Mouse (Mus musculus) WW6 (cell line): ENCODE data around the gene Mcf2l.

Experiments used
- DNase-seq: peaks from one replicate; pipeline ENCODE4 v3.0.0-alpha.2; 2013; ENCODE audit warnings: low read depth, low spot score

Mcf2l gene

DNA sequence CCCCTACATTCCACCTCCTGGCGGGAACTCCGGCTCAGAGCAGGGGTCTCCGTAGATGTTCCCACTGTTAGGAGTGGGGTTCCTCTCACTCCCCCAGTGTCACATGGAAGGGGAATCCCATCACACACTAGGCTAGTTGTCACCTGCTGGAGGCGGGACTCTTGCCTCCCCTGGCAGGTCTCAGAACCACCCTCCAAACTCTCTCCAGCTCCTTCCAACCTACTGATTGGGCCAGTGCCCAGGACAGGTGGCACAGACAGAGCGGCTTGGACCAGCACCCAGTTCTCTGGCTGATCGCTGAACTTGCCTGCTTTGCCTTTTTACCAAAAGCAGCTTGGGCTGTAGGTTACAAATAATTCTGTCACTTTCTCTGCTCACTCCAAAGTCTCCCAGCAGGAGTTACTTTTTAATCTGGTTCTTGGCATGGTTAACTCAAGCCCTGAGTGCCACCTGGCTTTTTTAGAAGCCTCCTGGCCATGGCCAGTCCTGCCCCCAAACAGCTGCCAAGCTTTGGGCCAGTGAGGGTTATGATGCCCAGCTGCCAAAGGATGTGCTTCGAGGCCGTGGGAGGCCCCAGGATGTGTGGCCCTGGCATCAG is 687 bp downstream of the Mcf2l start:
- DNase-seq = no peak

DNA sequence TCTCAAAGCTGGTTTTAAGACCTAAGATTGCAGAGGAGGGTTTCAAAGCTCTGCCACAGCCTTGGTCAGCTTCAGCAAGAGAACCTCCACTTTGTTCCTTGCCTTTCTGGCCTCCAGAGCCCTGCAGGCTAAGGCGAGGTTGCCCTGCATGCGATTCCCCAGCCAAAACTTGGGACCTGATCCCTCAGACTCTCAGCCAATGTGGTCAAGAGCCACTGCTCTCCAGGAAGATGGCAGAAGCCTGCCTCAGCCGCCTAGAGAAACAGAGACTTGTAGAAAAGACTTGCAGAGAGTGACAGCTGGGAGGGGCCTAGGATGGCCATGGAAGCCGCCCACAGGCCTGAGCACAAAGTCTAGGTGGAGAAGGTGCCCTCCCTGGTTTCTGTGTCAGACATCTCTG is 1.4 kb downstream of the Mcf2l start:
- DNase-seq = no peak

DNA sequence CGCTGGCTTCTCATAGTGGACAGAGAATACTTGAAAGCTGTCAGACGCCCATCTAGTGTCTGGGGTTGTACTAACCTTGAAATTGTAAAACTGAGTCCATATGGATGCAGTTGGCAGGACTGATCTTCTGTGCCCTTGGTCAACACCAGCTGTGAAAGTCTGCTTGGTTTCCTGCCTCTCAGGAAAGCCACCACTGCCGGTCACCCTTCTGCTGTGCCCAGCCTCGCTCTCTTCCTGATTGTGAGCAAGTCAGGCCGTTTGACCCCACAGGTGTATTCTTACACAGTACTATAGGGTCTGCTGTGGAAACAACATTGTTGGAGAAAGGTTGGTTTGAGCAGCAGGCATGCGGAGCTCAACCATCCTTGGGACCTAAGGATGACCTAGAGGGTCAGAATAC is 3.5 kb downstream of the Mcf2l start:
- DNase-seq = no peak

DNA sequence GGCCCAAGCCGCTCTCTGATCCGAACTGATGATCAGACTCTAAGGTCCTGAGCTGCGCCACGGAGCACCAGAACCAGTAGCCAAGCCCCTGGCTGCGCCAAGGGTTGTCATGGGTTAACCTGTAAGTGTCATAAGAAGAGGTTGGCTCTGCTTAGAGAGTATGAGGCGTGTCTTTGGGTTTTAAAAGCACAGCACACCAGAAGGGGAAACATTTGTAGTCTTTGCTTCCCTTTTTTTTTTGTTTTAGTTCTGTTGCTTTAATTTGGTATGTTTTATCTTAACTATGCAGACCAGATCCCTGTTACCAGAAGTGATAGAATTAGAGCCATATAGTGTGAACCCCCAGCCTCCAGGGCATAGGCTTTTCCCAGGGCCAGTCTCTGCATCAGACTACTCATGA is 6.6 kb downstream of the Mcf2l start:
- DNase-seq = no peak

DNA sequence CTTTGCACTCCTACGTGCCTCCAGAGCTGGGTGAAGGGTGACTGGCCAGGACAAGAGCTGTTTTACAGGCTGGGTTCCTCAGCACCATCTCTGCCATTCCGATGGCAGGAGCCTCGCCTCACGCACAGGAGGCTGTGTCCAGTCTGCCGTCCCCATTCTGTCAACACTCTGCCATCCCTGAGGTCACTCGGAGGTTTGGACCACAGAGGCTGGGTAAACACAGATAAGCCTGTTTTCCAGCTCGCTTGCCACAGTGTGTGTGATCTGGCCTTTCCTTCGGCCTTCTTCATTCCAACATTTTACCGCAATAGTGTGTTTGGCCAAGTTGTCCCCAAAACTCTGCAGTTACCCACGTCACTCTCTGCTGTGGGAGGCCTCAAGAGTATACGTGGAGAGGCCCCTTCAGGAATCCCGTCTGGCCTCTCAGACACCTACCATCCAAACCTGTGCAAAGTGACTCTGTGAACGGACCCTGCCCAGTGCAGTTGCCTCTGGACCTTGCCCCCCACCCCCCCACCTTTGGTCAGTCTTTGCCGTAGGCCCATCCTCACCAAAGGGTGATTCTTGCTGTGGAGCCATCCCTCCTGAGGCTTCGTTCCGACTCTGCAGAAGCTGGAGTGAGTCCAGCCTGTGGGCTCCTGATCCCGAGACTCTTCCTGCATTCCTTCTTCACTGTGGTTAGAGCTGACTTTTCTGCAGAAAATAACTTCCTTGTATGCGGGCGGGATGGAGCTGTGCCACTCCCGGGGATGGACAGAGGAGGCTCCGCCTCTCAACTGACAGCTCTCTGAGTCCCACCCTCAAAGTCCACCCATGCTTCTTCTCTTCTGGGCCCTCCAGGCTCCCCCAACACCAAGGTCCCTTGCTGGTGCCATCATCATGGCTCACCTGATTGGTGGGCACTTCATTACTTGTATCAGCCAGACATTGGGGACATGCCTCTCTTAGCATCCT is 9.7 kb downstream of the Mcf2l start:
- no peak for DNase-seq

DNA sequence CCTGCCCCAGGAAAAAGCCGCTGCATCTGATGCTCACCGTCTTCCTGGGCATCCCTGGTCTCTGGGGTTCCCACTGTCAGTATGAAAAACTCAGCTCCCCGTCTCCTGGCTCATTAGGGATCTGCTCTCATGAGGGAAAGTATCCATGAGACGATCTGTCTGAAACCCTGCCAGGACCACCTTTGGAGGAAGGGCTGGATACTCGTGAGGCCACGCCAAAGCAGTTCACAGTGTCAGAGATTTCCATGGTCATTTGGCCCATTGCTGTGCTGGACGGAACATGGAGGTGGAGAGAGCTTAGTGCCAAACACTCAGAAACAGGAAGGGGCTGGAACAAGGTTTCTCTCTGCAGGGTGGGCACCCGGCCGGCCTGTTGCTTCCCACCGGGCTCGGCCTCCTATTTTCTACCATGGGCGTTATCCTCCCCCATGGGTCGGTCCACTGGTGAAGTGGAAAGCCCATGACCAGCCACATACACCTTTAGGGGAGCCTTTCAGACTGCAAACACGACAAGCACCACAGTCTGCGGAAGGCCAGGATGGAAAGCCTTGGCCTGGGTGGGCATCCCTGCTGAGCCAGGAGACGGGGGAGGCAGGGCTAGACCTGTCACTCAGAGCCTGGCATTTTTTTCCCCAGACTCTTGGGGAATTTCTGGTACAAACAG is 14.3 kb downstream of the Mcf2l start:
- no peak for DNase-seq

DNA sequence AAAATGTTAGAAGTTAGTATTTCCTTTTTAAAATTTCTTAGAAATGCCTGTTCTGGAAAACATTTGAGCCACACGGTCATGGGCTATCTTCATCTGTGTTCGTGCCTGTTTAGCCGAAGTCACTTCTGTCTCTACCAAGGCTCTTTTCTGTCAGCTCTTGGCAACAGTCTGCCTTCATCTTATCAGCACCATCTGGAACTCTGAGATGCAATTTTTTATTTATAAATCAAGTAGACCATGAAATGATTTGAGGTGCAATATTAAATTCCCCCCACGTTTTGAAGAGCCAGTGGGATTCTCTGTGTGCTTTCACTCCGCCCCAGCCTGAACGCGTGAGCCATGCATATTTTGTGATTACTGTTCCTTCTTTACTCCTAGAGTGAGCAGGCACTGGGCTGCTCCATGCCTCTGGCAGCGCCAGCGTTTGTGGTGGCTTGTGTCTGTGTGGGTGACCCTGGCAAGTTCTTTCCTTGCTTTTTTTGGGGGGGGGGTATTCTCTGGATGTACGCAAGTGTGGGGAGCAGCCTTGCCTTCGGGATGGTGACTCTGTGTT is 15.5 kb downstream of the Mcf2l start:
- no peak for DNase-seq

DNA sequence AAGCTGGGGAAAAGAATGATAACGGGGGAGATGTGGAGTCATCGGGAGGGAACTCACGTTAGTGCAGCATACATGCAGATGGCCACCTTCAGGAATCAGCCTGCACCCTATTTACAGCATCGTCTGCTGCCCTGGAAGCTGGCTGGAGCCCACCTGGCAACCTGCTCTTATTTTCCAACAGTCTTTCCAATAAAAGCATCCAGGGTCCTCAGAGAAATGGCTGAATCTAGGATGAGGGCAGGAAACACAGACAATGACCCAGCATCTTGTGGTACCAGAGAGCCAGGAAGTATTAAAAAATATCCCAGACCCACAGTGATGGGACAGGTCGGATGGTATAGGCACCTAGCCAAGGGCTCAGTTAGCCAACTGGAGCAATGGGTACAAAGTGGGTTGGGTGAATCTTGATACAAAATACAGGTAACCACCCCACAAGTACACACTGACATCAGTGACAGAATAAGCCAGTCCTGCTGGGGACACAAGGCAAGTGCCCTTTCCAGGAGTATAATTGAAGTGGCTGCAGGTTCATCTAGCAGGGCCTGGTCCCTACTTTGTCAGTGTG is 19.4 kb downstream of the Mcf2l start:
- no peak for DNase-seq

DNA sequence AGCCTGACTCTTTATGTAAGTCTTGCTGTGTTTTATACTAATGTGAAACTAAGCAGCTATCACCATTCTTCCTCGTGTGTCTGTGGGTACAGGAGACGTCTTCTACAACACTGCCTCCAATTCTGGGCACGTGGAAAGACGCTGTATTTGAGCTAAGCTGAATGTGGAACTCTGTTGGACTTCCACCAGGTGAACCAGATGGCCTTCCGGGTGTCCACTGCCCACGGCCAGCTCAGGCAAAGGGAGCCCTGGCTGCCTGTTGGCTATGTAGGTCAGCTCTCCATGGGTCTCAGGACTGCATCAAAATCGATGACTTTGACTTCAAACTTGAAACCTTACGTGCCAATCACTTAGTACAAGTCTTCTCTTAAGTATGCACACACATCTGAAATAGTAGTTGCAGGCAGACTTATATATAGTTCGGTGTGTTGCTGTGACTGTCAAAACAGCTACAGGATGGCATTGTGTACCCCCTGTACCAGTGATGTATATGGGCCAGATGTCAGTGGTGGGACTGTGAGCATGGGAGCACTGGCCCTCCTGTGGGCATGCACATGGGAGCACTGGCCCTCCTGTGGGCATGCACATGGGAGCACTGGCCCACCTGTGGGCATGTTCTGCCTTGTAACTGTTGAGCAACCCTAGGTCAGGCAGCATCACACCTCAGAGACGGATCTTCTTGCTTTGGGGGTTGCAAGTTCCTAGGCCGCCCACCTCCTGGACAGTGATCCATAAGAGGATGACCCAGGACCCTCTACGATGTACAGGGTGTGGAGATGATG is 20.4 kb downstream of the Mcf2l start:
- DNase-seq = no peak

DNA sequence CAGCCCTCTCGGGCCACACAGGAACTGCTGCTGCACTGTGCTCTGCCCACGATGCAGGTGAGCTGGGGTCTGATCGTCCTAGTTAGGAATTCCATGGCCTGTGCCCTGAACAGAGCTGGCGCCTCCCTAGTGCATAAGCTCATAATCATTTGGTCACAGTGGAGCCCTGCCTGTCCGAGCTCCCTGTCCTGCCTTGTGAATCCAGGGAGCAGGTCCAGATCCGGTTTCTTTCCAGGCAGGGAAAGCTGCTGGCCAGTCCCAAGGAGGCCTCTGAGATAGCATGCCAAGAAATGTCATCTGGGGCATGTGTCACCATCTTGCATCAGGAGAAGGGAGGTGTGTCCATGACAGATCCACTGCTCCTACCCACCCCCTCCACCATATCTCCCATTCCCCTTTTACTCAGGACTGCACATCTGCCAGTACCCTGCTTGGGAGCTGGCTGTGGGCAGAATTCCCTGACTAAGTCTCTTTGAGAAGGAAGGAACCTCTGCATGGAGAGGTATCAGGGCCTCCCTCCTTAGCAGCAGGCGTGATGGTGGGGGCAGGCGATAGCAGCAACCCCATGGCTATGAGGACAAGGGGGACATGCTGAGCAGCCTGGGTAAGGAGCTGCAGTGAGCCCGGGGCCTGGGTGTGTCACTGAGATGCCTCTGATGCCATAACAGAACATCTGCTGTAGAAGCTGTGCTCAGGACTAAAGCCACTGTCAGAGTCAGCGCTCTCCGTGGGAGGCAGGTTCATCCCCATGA is 21.4 kb downstream of the Mcf2l start:
- DNase-seq = no peak

DNA sequence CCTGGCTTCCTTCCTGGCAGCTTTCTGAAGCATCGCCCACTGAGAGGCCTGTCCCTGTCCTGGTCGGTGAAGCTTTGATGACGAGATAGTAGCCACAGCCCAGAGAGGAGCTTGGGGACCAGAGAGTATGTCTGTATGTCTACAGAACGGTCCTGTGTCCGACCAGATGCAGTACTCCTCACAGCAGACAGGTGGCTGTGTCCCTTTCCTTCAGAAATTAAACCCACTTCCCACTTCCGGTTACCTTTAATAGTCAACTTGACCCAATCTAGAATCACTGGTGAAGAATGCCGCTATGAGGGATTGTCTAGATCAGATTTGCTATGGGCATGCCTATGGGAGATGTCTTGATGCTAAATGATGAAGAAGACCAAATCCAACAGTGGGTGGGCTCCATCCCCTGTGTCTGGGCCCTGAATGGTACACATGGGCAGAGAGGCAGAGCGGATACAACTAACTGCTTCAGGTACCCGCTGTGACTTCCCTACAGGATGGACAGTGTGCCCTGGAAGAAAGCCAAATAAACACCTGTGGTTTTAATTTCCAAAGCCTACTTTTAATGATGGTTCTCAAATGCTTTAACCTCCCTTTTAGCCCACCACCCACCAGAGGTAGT is 22.0 kb downstream of the Mcf2l start:
- DNase-seq = no peak

DNA sequence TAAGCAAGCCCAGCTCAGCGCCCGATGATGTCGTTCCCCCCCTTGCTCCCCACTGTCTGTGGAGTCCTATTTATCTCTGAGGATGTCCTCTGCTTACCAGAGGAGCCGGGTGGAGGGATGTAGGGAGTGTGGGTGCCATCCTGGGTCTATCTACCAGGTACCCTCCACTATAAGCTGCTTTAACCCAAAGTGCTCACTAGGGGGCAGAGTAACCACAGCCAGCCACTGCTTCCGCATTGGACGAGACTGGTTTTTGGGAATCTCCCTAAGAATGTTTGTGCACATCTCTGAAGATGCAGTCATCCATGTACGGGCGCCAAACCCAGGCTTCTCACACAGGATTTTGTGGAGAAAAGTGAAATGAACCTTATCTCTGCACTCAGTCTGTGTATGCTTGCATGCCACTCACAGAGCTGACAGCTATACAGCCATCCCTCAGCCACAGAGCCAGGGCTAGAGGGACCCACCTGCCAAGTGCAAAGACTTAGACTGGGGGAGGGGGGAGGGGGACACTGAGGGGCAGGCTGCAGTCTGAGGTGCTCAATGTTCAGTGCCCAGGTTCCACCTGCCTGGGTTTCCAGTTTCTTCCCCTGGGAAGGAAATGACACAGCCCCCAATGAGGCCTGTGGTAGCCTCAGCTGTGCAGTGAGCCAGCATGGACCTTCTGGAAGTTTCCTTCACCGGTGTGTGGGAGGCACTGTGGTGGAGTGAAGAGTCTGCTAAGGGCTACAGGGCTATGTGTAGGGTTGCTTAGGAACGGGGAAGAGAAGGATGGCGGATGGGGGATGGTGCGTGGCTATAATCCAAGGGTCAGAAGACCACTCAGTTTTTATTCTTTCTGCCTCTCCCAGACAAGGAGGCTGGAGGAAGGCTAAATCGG is 23.1 kb downstream of the Mcf2l start:
- DNase-seq = no peak

DNA sequence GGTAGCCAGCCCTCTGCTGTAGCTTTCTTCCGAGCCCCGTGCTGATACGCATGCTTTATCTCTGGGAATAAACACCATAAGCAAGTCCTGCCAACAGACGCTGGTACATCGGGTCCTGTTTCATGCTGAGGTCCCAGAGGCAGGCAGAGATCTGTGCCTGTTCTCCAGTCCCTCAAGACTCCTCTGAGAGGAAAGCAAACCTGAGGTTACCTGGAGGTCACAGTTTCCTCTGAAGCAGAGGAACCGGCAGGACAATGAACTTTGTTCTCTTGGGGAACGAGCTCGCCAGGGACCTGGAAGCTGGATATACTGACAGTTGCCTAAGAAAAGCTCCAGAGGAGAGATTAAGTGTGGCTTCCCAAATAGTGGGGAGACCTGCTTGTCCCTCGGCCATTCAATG is 24.2 kb downstream of the Mcf2l start:
- no peak for DNase-seq

DNA sequence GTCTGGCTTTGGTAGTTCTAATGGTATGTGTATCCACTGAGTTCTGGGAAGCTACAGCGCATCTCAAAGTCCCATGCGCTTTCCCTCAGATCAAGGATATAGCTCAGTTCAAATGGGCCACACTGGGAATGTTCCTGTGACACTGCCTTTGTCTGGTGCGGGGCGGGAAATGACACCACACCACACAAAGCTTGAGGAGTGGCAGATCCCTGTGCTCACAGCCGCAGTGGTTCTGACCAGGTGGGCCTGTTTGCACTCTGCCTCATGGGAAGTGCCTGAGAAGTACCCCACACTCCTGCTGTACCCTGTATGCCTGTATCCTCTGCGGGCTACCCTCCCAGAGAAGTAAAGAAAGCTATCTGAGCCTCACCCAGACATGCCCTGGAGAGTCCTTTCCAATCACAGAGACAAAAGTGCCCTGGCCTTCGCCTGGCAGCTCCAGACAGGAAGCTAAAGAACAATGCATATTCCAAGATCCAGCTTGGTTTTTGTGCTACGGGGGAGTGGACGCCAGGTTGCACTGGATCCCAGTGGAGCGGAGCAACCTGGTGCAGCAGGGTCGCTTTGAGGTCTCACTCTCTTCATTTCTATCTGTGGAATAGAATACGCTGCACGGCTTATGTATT is 30.3 kb downstream of the Mcf2l start:
- no peak for DNase-seq

DNA sequence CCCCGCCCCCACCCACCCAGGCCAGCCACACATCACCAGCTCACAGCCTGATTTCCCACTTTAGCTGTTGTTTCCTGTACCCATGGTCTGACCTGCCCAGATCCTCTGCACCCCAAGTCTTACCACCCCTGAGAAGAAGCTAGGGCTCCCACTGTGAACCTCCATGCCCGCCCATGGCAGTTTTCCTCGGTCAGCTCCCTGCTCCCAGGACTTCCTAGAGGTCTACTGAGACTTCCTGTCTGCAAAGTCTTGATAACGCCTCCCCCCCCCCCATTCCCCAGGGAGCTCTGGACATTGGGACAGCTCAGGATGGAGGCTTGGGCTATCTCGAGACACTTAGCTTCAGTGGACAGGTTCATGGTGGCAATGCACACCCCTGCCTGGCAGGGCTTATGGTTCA is 31.5 kb downstream of the Mcf2l start:
- no peak for DNase-seq

DNA sequence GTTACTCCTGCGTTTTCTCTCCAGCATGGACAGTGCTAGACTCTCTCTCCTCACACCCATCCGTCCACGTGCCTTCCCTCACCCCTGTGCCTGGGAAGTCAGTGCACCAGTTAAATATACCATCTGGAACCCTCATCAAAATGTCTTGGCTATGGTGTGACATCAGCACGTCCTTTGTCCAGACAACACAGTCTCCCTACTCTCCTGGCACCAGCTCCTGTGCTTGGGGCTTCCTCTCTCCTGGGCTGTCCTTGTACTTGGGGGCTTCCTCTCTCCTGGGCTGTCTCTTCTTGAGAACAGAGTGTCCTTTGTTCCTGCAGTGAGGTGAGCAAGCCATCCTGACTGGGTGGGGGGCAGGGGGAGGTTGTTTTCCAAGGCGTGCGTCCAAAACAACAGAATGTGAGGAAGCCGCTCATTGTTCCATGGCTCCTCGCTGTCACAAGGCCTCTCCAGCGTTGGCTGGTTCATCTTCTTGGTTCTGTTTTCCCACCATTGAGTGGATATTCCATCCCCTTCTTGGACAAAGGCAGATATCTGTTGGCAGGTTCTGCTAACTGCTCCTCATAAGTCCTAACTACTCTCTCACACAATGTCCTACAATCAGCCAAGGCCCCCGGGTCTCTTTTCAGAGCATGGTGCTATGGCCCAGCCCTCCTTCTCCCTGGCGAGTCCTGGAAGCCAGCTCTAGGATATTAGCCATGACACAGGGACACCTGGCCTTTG is 32.2 kb downstream of the Mcf2l start:
- no peak for DNase-seq

DNA sequence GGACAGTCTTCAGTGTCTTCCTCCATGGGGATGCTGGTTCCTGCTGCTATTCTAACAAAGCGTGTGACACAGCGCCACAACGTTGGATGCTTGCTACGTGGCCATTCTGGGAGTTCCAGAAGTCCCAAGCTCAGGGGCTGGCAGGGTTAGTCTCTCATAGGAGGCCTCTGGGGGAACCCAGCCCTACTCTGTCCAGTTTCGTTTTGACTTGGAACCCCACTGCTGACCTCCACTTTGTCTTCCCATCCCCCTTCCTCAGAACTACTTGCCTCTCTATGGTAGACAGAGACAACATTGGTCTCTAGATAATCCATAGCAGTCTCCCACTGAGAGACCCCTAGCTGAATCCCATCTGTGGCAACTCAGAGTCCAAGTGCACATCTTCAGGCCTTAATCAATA is 33.0 kb downstream of the Mcf2l start:
- DNase-seq = no peak

DNA sequence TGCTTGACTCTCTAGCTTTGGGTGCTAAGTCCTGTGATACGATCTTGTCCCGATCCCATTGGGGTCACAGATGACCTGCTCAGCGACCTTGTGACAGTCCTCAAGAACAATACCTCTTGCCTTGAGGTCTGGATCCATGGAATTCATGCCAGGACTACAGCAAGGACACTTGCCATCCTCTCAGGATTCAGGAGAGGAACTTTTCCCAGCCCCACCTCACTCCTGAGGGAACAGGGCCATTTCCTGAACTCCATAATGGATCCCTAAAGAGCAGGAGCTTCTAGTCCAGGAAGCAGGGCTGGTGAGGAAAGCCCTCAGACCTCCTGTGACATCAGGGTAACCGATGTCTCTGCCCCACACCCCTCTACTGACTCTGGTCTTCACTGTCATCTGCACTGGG is 34.1 kb downstream of the Mcf2l start:
- DNase-seq = no peak
